Mouse (Mus musculus): ENCODE measurements around the gene Brinp2.

DNA sequence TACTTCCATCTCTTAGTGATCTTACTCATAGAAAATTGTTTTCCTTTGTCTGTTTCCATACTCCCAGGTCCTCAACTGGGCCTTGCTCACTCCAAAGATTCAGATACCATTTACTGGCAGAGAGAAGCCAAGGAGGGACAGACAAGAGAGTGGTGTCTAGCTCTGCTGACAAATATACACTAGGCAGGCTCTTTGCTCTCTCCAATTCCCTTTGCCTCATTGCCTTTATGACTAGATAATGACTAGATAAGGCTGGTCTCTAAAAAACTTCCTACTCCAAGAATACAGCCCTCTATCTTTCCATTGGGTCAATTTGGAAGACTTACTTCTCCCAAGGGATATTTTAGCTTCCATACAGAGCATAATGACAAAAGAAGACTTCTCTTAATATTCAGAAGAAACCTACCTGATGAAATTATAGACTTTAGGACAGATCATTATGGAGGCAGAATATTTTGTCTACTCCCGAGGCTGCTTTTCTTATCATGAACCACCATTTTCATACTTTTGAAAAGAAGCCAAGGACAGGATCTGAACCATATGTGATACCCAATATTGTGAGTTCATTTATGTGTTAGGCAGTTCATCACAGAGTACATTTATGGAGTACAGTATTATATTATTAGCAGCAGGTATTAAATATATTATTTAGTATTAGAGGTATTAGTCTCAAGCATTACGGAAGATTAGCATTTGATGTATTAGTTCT, 114.1 kb downstream of the Brinp2 start:
- TF ChIP-seq ZNF384 (IDR thresholded peaks at IDR 0.05; ENCODE audit: low read depth, low read length): no peak
- TF ChIP-seq EP300 (IDR thresholded peaks at IDR 0.05; ENCODE audit: low read depth in 1 of 2, low read length in 2 of 2): peak; percentile 75 to 79
- no peak for TF ChIP-seq CTCF (IDR thresholded peaks at IDR 0.05 in 2 of 3, conservative IDR thresholded peaks at IDR 0.05 in 1 of 3; ENCODE audit: control insufficient read depth in 1 of 3, insufficient read depth in 1 of 3, low read depth in 2 of 3, low read length in 3 of 3, poor library complexity in 1 of 3, severe bottlenecking in 1 of 3)
- TF ChIP-seq BHLHE40 (IDR thresholded peaks at IDR 0.05; ENCODE audit: borderline replicate concordance, low read depth, low read length): no peak
- TF ChIP-seq POLR2A (IDR thresholded peaks at IDR 0.05; ENCODE audit: control insufficient read depth in 1 of 2, insufficient read depth in 1 of 2, low read depth in 1 of 2, low read length in 2 of 2, poor library complexity in 1 of 2): no peak
- no peak for TF ChIP-seq JUND (IDR thresholded peaks at IDR 0.05; ENCODE audit: low read depth, low read length)
- TF ChIP-seq POLR2AphosphoS2 (IDR thresholded peaks at IDR 0.05; ENCODE audit: low read length): no peak
- TF ChIP-seq MAFK (IDR thresholded peaks at IDR 0.05; ENCODE audit: borderline replicate concordance, low read depth, low read length): no peak
- no peak for TF ChIP-seq GABPA (IDR thresholded peaks at IDR 0.05; ENCODE audit: low read depth, low read length)
- TF ChIP-seq GATA1 (IDR thresholded peaks at IDR 0.05; ENCODE audit: low read depth, low read length): peak; percentile 60; the same call in 1 of the 2 replicates
- peak; percentile 42; the same call in 1 of the 2 replicates for TF ChIP-seq SIN3A (IDR thresholded peaks at IDR 0.05; ENCODE audit: low read length)
